Mouse (Mus musculus): ENCODE results near the gene Sfrp2. TPM values are rescaled to one million over a fixed set of nuclear protein-coding genes. Genes with fewer than 3 reads are reported as not detected.
A peak's percentile ranks its signal among the peaks of the same experiment; 100 is the strongest.

Gene Sfrp2
- polyA plus RNA-seq (2014; fragmentation: Nextera tagmentation; extraction: Ambion mirVana), result 160 and 212 TPM in 2 replicates

- DNase-seq (ENCODE audit: low spot score) (peak; percentile 95), ATAC-seq (replicated peaks; ENCODE audit: insufficient number of reproducible peaks, low FRiP score, low TSS enrichment, low read depth) (peak; percentile 90)
- peak within 1 kb of the TSS; percentile 89 for H3K4me2 ChIP-seq (ENCODE audit: low read depth, low read length)
- H3K4me1 ChIP-seq (ENCODE audit: control insufficient read depth, insufficient read depth, low read length), result no peaks in the 10 kb centered on the region
- H3K27ac ChIP-seq (replicated peaks; ENCODE audit: low read depth, low read length), result peak within 1 kb of the TSS; percentile 73
- H3K36me3 ChIP-seq (replicated peaks; ENCODE audit: control insufficient read depth, insufficient read depth, low read depth, low read length), result 0 out of 2 replicates have a peak, but pooled peaks cover 2% of the 10 kb centered on the region
- no peaks in the 10 kb centered on the region for H3K9me3 ChIP-seq (replicated peaks; ENCODE audit: control insufficient read depth, low read length)
- H3K9ac ChIP-seq (replicated peaks; ENCODE audit: low read length), result peak within 1 kb of the TSS; percentile 87
- H3K4me3 ChIP-seq (ENCODE audit: low read depth, low read length), result peak within 1 kb of the TSS; percentile 71
- WGBS, result under 1% methylated on average over 74 of the region's 82 CpGs
- no peaks in the 10 kb centered on the region for H3K27me3 ChIP-seq (ENCODE audit: control insufficient read depth, insufficient read depth, low read length)
Observed at GRCm38 (mm10) chr3:83765871-83766725, at the start of gene Sfrp2. Gene Sfrp2, plus strand, starts transcription at chr3:83766321.

GRCm38 (mm10) chr3:83717643-83718231 lies 48.4 kb upstream of the Sfrp2 start:
- WGBS, result 20% methylated on average over 7 of the region's 7 CpGs
- Histone ChIP-seq H3K36me3 (replicated peaks; ENCODE audit: control insufficient read depth, insufficient read depth, low read depth, low read length) (no peaks in the 10 kb centered on the region), H3K27ac (replicated peaks; ENCODE audit: low read depth, low read length) (no peak overlapping the region), H3K4me1 (ENCODE audit: control insufficient read depth, insufficient read depth, low read length) (no peaks in the 10 kb centered on the region), H3K9me3 (replicated peaks; ENCODE audit: control insufficient read depth, low read length) (no peaks in the 10 kb centered on the region), H3K9ac (replicated peaks; ENCODE audit: low read length) (no peak overlapping the region), H3K4me2 (ENCODE audit: low read depth, low read length) (no peak overlapping the region), H3K4me3 (ENCODE audit: low read depth, low read length) (no peak overlapping the region), H3K27me3 (ENCODE audit: control insufficient read depth, insufficient read depth, low read length) (no peaks in the 10 kb centered on the region)
- ATAC-seq (replicated peaks; ENCODE audit: insufficient number of reproducible peaks, low FRiP score, low TSS enrichment, low read depth) (peak; percentile 62; the same call in 1 of the 2 replicates), DNase-seq (ENCODE audit: low spot score) (peak; percentile 64)

- Histone ChIP-seq H3K27me3 (ENCODE audit: control insufficient read depth, insufficient read depth, low read length) (no peaks in the 10 kb centered on the region), H3K9ac (replicated peaks; ENCODE audit: low read length) (no peak overlapping the region), H3K36me3 (replicated peaks; ENCODE audit: control insufficient read depth, insufficient read depth, low read depth, low read length) (no peaks in the 10 kb centered on the region), H3K9me3 (replicated peaks; ENCODE audit: control insufficient read depth, low read length) (no peaks in the 10 kb centered on the region), H3K4me1 (ENCODE audit: control insufficient read depth, insufficient read depth, low read length) (no peaks in the 10 kb centered on the region), H3K4me2 (ENCODE audit: low read depth, low read length) (no peak overlapping the region), H3K4me3 (ENCODE audit: low read depth, low read length) (no peak overlapping the region), H3K27ac (replicated peaks; ENCODE audit: low read depth, low read length) (no peak overlapping the region)
- 83% methylated on average over 4 of the region's 4 CpGs for WGBS
- ATAC-seq (replicated peaks; ENCODE audit: insufficient number of reproducible peaks, low FRiP score, low TSS enrichment, low read depth) (no peak), DNase-seq (ENCODE audit: low spot score) (no peak)
Observed at GRCm38 (mm10) chr3:83718662-83719061, 47.5 kb upstream of the Sfrp2 start.

GRCm38 (mm10) chr3:83728223-83728622 lies 37.9 kb upstream of the Sfrp2 start:
- Histone ChIP-seq H3K36me3 (replicated peaks; ENCODE audit: control insufficient read depth, insufficient read depth, low read depth, low read length) (no peaks in the 10 kb centered on the region), H3K4me2 (ENCODE audit: low read depth, low read length) (no peak overlapping the region), H3K4me1 (ENCODE audit: control insufficient read depth, insufficient read depth, low read length) (no peaks in the 10 kb centered on the region), H3K27ac (replicated peaks; ENCODE audit: low read depth, low read length) (no peak overlapping the region), H3K4me3 (ENCODE audit: low read depth, low read length) (no peak overlapping the region), H3K9me3 (replicated peaks; ENCODE audit: control insufficient read depth, low read length) (no peaks in the 10 kb centered on the region), H3K9ac (replicated peaks; ENCODE audit: low read length) (no peak overlapping the region), H3K27me3 (ENCODE audit: control insufficient read depth, insufficient read depth, low read length) (no peaks in the 10 kb centered on the region)
- ATAC-seq (replicated peaks; ENCODE audit: insufficient number of reproducible peaks, low FRiP score, low TSS enrichment, low read depth) (no peak), DNase-seq (ENCODE audit: low spot score) (no peak)
- WGBS, result 82% methylated on average over 3 of the region's 3 CpGs

GRCm38 (mm10) chr3:83728675-83729390 lies 37.3 kb upstream of the Sfrp2 start:
- Histone ChIP-seq H3K4me3 (ENCODE audit: low read depth, low read length) (no peak overlapping the region), H3K4me2 (ENCODE audit: low read depth, low read length) (no peak overlapping the region), H3K9ac (replicated peaks; ENCODE audit: low read length) (no peak overlapping the region), H3K9me3 (replicated peaks; ENCODE audit: control insufficient read depth, low read length) (no peaks in the 10 kb centered on the region), H3K36me3 (replicated peaks; ENCODE audit: control insufficient read depth, insufficient read depth, low read depth, low read length) (no peaks in the 10 kb centered on the region), H3K4me1 (ENCODE audit: control insufficient read depth, insufficient read depth, low read length) (no peaks in the 10 kb centered on the region), H3K27me3 (ENCODE audit: control insufficient read depth, insufficient read depth, low read length) (no peaks in the 10 kb centered on the region), H3K27ac (replicated peaks; ENCODE audit: low read depth, low read length) (no peak overlapping the region)
- DNase-seq (ENCODE audit: low spot score), result no peak
- no peak for ATAC-seq (replicated peaks; ENCODE audit: insufficient number of reproducible peaks, low FRiP score, low TSS enrichment, low read depth)
- 87% methylated on average over 9 of the region's 9 CpGs for WGBS

GRCm38 (mm10) chr3:83733985-83734384 lies 32.1 kb upstream of the Sfrp2 start:
- Histone ChIP-seq H3K27me3 (ENCODE audit: control insufficient read depth, insufficient read depth, low read length) (no peaks in the 10 kb centered on the region), H3K9ac (replicated peaks; ENCODE audit: low read length) (no peak overlapping the region), H3K27ac (replicated peaks; ENCODE audit: low read depth, low read length) (no peak overlapping the region), H3K4me3 (ENCODE audit: low read depth, low read length) (no peak overlapping the region), H3K4me1 (ENCODE audit: control insufficient read depth, insufficient read depth, low read length) (no peaks in the 10 kb centered on the region), H3K4me2 (ENCODE audit: low read depth, low read length) (no peak overlapping the region), H3K36me3 (replicated peaks; ENCODE audit: control insufficient read depth, insufficient read depth, low read depth, low read length) (no peaks in the 10 kb centered on the region), H3K9me3 (replicated peaks; ENCODE audit: control insufficient read depth, low read length) (no peaks in the 10 kb centered on the region)
- 88% methylated on average over 8 of the region's 8 CpGs for WGBS
- DNase-seq (ENCODE audit: low spot score) (no peak), ATAC-seq (replicated peaks; ENCODE audit: insufficient number of reproducible peaks, low FRiP score, low TSS enrichment, low read depth) (no peak)

- no peaks in the 10 kb centered on the region for H3K36me3 ChIP-seq (replicated peaks; ENCODE audit: control insufficient read depth, insufficient read depth, low read depth, low read length)
- H3K9ac ChIP-seq (replicated peaks; ENCODE audit: low read length), result no peak overlapping the region
- no peaks in the 10 kb centered on the region for H3K4me1 ChIP-seq (ENCODE audit: control insufficient read depth, insufficient read depth, low read length)
- no peak overlapping the region for H3K4me2 ChIP-seq (ENCODE audit: low read depth, low read length)
- no peaks in the 10 kb centered on the region for H3K9me3 ChIP-seq (replicated peaks; ENCODE audit: control insufficient read depth, low read length)
- no peak for DNase-seq (ENCODE audit: low spot score)
- 89% methylated on average over 4 of the region's 4 CpGs for WGBS
- ATAC-seq (replicated peaks; ENCODE audit: insufficient number of reproducible peaks, low FRiP score, low TSS enrichment, low read depth), result no peak
- no peaks in the 10 kb centered on the region for H3K27me3 ChIP-seq (ENCODE audit: control insufficient read depth, insufficient read depth, low read length)
- no peak overlapping the region for H3K4me3 ChIP-seq (ENCODE audit: low read depth, low read length)
- no peak overlapping the region for H3K27ac ChIP-seq (replicated peaks; ENCODE audit: low read depth, low read length)
Observed at GRCm38 (mm10) chr3:83736980-83737379, 29.1 kb upstream of the Sfrp2 start.
